Mouse (Mus musculus): ENCODE data around the gene Strada.
"Not testable (repeated sequence)": the region's sequence is repeated elsewhere in the genome, so short reads cannot be mapped to it uniquely, and the experiment has no call there.

Gene Strada

DNA sequence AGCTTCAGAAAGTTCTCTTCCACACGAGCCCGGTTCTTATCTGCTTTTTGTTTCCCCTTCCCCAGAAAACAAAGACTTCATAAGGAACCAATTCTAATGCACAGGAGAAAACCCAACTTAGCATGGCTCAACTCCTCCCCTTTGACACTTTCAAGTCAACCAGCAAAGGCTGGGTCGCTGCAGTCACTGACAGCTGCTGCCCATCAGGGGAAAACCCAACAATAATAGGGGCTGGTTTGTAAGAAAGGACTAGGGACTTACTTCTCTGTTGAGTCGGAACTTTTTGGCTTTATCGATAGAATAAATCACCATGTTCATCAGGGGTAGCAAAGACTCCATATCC is at the start of gene Strada:
Gene Strada, minus strand, starts transcription at position 46 of the 343 bp plus-strand sequence.
- DNase-seq (ENCODE audit: low spot score), result no peak

DNA sequence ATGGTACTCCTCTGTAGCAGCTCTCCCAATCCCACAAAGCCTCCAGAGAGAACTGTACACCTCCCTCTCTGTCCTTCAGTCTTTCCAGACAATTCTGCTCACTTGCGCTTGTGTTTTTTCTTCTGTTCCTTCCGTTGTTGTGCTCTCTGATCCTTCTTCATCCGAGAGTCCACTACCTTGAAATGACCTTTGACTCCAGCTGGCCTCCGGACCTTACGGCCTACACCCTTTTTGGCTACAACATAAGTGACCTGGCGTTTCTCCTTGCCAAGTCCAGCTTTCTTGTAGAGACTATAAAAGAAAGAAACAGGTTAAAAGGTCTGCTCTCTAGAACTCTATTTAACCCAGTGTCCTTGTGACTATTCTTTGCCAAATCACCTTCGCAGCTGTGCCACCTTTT is 47.4 kb upstream of the Strada start:
- DNase-seq (ENCODE audit: low spot score), result no peak

DNA sequence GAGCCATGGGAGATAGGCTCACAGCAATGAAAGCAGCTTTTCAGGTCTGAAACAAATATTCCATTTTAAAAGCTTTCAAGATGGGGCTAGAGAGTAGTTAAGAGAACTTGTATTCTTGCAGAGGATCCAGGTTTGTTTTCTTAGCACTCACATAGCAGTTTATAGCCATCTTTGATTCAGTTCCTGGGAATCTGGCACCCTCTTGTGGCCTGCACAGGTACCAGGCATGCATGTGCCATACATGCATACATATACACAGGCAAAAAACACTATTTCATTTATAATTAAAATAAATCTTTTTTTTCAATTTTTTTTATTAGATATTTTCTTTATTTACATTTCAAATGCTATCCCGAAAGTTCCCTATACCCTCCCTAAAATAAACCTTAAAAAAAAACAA is 44.9 kb upstream of the Strada start:
- no peak for DNase-seq (ENCODE audit: low spot score)

DNA sequence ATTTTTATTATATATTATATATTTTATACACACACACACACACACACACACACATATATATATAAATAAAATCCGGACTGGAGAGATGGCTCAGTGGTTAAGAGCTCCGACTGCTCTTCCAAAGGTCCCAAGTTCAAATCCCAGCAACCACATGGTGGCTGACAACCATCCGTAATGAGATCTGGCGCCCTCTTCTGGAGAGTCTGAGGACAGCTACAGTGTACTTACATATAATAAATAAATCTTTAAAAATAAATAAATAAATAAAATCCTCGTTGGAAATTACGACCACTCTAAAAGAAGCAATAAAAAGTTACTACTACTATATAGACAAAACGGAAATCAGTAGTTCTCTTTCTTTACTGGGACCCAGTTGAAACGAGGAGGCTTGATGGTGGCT is 32.0 kb upstream of the Strada start:
- DNase-seq (ENCODE audit: low spot score), result not testable (repeated sequence)

DNA sequence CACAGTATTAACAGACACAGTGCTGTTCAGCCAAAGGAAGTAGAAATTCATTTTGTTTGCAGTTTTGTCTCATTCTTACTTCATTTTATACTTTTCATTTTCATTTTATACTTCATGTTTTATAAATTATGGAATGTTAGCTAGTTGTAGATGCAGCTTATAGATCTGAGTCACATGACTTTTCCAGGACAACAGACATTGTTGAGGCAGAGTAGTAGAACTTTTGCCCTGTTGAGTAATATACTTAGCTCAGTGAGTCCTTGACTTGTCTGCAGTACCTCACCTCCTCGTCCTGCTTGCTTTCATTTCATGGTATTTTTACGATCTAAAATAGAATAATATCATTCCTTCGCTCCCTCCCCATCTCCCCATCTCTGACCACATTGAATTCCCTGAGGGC is 18.6 kb upstream of the Strada start:
- DNase-seq (ENCODE audit: low spot score), result no peak

DNA sequence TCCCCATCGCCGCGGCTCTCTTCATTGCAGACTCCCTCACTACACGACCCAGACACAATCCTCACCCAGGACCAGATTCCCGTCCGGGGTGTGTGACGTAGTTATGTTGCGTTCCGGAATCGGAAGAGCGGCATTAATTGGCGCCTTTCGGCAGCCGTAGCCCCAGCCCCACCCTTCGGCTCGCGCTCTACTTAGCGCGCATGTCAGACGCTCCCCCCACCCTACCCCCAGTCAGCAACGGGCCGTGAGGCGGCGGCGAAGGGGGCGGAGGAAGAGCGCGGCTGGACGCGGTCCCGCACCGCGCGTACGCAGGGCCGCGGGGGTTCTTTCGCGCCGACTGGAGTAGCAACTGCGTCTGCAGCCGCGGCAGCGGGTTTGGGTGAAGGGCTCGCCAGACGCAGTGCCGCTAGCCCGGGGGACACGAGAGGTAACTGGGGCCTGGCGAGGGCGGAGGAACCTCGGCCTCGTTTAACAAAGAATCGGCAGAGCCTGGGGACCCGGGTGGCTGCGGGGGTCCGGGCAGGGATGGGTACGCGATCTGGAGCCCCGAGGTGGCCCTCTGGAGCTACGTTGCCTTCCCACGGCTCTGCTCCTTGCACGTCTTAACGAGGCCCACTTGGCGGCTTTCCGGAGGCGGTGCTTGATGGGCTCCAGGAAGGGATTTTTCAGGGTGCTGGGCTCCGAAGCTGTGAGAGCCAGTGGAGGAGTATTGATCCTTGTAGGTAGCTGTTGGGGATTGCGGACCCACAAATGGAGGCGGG is 14.9 kb upstream of the Strada start, which contains the start of gene Ddx42:
Gene Ddx42, plus strand, starts transcription at position 197 of the 761 bp plus-strand sequence.
- DNase-seq (ENCODE audit: low spot score), result peak; percentile 67

DNA sequence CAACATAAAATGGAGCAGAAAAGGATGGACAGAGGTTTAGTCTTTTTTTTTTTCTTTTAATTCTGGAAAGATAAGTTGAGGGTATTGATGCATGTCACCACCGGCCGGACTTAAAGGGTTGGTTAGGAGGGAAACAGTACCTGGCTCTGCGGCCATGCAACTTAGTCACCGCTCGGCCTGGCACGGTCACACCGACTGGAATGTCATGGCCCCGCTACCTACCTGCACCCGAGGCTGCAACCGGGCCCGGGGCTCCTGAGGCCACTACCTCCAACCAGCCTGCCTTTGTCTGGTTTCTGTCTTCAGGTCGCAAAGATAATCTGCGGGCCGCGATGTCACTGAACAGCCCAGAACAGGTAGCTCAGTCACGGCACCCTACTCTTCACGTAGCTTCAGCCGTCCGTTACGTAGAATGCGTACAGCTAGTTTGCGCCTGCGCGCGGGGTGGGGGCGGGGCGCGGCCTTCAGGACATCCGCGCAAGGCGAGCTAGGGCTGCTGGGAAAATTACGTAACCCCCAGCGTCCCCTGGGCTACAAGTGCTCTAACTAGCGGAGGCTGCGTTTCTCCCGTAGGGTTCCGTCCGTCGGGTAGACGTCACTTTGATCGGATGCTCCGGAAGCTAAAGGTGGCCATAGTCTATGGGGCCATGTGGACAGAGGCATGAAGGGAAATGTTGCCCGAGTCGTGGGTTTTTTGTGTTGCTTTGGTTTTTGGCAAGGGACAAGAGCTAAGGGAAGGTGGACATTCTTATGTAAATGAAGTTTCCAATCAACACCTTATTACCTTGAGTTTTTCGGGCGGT is 14.2 kb upstream of the Strada start, which contains the start of gene Ccdc47:
Gene Ccdc47, minus strand, starts transcription at position 418 of the 803 bp plus-strand sequence.
- no peak for DNase-seq (ENCODE audit: low spot score)

DNA sequence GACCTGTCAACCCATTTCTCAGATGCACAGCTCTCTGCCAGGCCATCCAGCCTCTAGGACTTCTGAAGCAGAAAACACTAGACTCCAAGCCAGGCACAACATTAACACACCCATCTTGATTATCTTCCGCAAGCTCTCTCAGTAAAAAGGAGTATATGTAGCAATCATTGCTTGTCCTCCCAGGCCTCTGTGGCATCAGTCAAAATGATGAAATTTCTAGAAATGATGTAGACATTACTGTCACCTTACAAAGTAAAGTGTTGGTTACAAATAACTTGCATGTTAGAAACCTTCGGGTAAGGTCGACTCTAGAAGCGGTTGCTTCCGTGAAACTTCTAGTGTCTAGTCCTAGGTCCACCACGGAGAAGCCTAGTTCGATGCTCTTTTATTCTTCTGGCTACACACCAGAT is 13.5 kb upstream of the Strada start:
- DNase-seq (ENCODE audit: low spot score), result no peak

DNA sequence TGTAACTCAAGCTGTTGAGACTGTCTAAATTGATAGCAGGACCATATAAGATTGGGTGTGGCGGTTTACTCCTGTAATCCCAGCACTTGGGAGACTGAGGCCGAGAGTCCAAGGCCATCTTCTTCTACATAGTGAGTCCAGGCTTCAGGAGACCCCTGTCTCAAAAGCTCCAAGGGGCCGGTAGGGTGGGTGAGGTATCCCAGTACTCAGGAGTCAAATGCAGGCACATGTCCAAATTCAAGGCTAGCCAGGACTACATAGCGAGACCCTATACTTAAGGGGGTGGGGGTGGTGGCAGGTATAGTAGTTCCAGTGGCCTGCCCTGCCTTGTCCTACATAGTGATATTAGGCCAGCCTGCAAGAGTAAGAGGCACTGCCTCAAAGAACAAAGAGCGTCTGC is 12.9 kb upstream of the Strada start:
- no peak for DNase-seq (ENCODE audit: low spot score)

DNA sequence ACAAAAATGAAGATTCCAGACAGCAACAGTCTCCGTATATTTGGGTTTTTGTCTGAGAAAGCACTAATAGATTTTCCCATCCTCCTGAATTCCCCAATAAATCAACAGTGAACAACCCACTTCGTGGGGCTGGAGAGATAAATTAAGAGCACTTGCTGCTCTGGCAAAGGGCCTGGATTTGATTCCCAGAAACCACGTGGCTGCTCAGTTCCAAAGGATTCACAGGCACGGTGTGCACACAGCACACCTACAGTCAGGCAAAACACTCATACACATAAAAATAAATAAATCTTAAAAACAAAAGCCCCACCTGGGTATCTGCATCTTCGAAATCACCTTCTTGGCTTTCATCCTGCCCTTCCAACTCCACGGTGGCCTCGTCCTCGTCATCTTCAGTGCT is 10.8 kb upstream of the Strada start:
- DNase-seq (ENCODE audit: low spot score), result no peak

DNA sequence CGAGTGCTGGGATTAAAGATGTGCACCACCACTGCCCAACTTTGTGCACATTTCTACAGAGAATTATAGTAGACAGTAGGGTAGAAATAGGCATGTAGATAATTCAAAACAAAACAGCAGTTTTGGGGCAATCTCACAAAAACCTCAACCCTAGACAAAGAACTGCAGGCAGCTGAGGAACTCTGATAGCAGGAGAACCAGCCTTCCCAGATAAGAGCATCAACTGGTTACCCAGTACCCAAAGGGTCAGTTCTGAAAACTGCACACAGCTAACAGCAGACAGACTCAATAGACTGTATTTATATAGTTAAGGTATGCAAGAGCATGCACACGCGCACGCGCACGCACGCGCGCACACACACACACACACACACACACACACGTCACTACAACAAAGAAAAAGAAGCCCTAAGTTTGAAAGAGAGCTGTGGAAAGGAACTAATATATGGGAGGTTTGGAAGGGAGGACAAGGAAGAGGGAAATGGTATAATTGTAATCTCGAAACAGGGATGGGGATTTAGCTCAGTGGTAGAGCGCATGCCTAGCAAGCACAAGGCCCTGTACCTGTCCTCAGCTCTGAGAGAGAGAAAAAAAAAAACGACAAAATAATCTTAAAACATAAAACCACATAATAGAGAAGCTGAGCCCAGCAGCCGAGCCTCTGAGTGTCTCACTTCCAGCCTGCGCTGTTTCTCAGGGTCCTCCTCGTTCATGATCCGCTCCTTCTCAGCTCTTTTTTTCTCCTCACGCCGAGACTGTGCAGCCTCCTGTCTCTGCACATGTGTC is 438 bp downstream of the Strada start:
- no peak for DNase-seq (ENCODE audit: low spot score)

DNA sequence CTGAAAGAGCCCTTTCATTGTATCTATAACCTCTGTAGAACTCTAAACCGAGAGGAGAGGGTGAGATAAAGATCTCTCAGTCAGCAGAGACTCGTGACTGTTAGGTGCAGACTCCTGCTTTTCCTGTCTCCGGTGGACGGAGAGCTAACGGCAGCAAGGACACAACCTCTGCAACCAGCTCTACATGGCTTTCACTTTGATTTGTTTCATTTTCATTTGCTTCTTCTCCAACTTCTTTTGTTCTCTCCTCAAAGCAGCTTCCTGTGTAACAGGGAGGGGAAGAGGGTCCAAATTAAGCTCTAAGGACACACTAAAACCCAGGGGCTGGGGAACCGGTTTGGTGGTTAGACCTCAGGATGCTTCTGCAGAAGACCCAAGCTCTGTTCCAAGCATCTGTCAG is 1.2 kb downstream of the Strada start:
- no peak for DNase-seq (ENCODE audit: low spot score)

DNA sequence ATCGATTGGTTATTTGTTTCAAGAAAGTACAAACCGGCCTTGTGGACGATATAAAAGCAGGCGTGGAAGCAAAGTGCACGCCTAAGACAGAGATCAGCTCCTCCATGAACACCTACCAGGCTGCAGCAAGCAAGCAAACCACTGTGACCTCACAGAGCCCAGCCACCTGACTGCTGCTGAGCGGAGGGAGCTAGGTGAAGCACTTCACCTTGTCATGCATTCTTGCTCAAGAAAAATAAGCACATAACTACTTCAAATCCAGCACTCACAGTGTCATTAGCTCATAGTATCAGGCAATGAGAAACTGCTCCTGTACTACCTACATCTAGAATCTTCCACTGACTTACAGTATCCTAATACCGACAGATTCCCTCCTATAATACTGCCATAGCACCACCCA is 2.0 kb downstream of the Strada start:
- DNase-seq (ENCODE audit: low spot score), result not testable (repeated sequence)

DNA sequence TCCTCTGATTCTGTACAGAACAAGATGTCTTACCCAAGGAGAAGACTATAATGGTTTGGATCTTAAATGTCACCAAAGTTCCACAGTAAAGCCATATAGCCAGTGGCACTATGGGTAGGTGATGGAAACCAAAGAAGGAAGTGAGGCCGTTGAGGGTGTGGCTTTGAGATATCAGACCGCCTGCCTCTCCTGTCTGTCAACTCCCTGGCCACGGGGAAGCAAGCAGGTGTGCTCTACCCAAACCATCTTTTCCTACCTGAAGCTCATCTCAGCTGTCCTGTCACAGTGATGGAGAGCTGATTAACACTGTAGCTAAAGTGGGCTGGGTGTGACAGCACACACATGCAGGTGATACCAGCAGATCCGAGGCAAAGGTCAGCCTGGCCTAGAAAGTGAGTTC is 3.7 kb downstream of the Strada start:
- DNase-seq (ENCODE audit: low spot score), result no peak

DNA sequence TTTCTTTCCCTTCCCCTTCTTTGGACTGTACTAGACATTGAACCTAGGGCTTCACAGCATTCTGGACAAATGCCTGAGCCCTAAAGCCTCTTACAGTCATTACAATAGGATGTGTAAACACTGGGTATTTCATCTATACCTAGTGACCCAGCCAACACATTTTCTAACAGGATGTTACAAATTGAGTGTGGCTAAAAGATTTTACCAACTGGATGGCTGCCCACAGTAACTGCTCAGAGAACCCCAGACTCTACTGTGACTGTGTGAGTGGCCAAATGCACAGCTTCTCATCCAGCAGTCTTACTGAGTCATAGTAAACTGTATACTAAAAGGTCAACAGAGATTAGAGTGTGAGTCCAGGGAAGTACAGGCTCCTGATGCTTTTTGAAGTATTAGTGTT is 6.6 kb downstream of the Strada start:
- no peak for DNase-seq (ENCODE audit: low spot score)

DNA sequence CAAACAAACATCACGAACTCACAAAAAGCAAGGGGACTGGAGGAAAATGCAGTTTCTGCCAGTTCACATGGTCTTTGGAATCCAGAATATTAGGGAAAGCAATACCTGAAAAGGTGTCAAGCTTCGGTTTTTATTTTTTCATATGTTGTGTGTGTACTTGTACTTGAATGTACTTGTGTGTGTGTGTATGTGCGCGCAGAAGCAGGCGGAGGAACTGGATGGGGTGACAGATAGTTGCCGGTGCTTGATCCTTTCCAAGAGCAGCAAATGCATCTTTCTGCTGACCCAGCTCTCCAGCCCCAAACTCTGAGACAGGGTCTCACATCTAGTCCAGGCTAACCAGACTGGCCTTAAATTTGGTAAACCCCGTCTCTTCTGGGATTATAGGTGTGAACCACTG is 7.1 kb downstream of the Strada start:
- no peak for DNase-seq (ENCODE audit: low spot score)

DNA sequence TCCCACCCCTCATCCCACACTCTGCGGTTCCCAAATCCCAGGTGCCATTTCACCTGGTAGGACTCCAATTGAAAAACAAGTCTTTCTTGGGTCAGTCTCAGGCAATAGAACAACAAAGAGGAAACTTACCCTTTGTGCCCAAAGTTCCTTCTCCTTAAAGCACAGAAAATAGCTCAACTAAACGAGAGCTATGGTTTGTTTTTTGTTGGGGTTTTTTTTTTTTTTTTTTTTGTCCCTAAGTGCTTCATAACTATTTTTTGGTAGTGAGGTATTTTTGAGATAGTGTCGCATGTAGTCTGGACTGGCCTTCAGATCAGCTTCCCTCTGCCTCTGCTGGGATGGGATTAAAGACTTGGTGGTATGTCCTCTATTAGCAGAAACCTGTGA is 7.8 kb downstream of the Strada start:
- DNase-seq (ENCODE audit: low spot score), result no peak

DNA sequence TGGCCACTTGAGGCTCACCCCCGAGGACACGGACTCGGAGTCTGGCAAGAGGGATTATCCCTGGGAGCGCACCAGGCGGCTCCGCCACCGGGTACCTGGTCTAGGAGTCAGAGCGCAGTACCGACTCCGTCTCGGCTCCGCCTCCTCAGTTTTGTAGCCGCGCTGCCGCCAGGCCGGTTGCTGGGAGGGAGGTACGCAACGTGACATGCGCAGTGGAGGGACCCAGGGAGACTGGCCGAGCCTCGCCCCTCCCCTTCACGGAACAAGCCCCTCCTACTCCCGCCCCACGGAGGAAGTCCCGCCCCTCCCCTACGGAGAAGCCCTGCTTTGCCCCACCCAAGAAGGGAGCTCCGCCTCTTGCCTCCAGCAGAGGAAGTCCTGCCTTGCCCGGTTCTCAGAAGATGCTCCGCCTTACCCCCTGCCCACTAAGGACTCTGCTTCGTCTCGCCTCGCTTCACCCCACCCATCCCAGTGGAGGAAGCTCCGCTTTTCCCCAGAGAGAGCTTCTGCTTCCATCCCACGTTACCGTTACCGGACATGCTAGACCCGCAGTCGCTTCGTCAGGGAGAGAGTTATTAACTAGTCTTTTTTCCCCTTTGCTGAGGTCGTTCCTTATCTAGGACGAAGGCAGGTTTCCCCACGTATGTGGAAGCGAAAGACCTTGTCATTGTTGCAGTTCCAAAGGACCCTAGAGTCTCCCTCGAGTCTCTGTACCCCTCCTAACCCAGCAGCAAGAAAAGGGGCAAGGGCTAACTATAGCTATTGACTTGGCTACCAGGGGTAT is 8.4 kb downstream of the Strada start:
- peak; percentile 92 for DNase-seq (ENCODE audit: low spot score)

DNA sequence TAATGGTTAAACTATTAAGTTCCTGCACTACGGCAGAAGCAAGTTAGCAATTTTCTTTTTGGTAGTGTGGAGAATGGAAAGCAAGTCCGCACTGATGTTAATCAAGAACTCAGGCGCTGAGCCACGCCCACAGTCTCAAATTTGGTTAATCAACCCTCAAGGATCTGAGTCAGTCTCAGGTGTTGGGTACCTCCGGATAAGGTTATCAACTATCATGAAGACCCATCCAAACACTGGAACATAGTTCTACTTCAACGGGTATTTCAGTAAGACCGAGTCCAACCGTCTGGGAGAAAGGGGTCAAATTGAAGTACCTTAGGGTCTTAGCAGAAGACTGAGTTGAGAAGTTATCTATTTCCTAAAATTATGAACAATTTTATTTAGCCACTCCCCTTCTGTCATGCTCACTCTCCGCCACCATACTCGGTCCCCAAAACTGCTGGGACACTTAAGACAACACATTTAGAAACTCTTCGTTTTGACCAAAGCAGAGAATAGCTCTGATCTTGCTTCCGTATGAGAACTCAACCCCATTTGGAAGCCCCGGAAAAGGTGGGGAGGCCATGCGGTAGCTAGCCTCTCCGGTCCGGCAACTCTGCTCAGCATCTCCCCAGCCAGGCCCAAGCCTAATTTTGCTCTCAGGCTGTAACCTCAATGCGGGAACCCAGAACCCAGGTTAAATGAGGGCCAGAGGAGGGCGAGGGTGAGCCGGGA is 9.2 kb downstream of the Strada start:
- DNase-seq (ENCODE audit: low spot score), result no peak

DNA sequence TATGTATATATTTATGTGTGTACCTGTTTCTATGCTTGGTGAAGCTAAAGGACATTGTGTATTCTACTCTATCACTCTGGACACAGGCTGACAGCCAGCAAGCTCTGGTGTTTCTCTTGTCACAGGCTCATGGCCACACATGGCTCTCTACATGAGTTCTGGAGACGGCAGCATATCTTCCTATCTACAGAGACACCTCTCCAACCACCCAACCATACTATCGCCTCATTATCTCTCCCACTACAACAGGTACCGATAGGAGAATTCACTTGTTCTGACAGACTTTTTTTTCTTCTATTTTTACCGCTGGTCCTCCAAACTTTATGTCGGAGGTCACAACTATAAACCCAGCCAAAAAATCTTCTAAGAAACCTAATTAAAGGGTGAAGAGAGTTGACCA is 9.7 kb downstream of the Strada start:
- DNase-seq (ENCODE audit: low spot score), result no peak

DNA sequence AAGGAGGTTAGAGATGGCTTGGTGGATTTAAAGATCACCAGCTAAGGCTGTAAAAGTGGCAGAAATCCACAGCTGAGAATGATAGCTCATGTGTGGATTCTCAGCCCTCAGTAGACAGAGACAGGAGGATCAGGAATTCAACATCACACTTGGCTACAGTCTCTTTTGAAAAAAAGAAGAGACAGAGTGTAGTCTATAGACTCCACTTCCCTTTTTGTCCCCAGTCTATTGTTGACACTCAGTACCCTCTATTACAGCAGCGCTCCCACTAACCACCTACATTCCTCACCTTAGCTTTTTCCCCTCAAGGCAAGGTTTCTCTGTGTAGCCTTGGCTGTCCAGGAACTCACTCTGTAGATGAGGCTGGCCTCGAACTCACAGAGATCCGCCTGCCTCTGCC is 10.3 kb downstream of the Strada start:
- no peak for DNase-seq (ENCODE audit: low spot score)

All from ovary, postnatal 10 days (tissue).